Mouse (Mus musculus): ENCODE results near the gene Olfr1023. TPM values are rescaled to one million over a fixed set of nuclear protein-coding genes. Genes with fewer than 3 reads are reported as not detected.

Gene Olfr1023
- not detected for polyA plus RNA-seq (2017; shearing (Covaris generic))

DNA sequence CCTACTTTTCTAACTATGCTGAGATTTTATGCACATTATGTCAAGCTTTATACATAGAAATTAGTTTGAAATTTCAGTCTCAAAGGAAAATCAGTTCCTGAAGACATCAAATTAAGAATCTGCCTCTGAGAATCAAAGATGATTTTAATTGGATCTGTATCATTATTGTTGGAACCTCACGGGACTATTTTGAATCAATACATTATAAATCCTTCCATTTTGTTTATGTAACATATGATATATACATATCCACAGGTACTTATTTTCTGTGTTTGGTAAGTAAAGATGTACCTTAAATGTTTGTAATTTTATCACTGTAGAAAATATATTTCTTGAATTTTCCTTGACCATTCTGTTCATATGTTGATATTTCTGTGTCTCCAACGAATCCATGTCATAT is at the start of gene Olfr1023:
Gene Olfr1023, plus strand, starts transcription at position 301 of the 400 bp plus-strand sequence.

DNA sequence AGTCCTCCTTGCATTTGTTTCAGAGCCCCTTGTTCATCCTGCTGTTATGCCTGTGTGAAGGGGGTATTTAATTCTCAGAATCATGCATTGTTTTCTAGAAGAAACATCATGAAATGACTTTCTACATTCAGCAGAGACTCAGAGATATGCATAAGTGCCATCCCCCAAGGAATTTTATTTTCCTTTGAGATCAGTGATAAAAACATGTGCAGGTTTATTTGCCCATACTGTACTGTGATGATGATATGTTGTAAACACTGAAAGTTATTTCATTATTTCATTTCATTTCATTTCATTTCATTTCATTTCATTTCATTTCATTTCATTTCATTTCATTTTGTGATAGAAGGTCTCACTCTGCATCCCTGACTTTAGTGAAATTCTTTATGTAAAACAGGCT is 40.1 kb upstream of the Olfr1023 start, which contains the start of gene Olfr1019:
Gene Olfr1019, minus strand, starts transcription at position 101 of the 400 bp plus-strand sequence.

GRCm38 (mm10) chr2:85846730-85847129 is 38.7 kb upstream of the Olfr1023 start, which contains the start of gene Olfr1020:
Gene Olfr1020, plus strand, starts transcription at chr2:85847030.

GRCm38 (mm10) chr2:85868294-85868693 is 17.1 kb upstream of the Olfr1023 start, which contains the start of gene Olfr1022:
Gene Olfr1022, plus strand, starts transcription at chr2:85868594.

DNA sequence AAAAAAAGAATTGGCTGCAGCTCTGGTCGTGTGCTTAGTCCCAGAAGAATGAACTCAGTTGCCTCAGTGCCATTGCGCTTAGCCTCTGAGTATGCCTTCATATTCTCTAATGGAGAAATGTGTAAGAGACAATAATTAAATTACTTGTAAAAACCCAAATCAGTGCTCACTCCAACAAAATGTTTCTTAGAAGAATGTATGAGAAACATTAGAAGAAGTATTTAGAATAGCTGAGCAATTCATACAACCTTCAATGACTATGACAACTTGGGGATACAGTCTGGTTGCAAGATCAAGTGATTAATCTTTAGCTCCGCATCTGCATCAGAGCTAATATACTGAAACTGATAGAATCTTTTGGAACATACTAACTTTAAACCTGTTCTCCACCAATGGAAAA is 19.5 kb downstream of the Olfr1023 start, which contains the start of gene Olfr1024:
Gene Olfr1024, minus strand, starts transcription at position 101 of the 400 bp plus-strand sequence.

GRCm38 (mm10) chr2:85914893-85915292 is 29.5 kb downstream of the Olfr1023 start, which contains the start of gene Olfr1025-ps1:
Gene Olfr1025-ps1, plus strand, starts transcription at chr2:85915193.

GRCm38 (mm10) chr2:85921258-85921657 is 35.8 kb downstream of the Olfr1023 start, which contains the start of gene Olfr1026:
Gene Olfr1026, plus strand, starts transcription at chr2:85921558.

Other genes starting within 250 kb of the Olfr1023 start
- gene Olfr1002, start 234.9 kb upstream of the Olfr1023 start, polyA plus RNA-seq (2017; shearing (Covaris generic)), result not detected
- gene Olfr154, start 221.2 kb upstream of the Olfr1023 start, polyA plus RNA-seq (2017; shearing (Covaris generic)), result not detected
- gene Olfr1006, start 206.9 kb upstream of the Olfr1023 start, polyA plus RNA-seq (2017; shearing (Covaris generic)), result under 1 TPM in 1 of 2 experiments, not detected in 1; 0.22 TPM
- not detected for gene Olfr1008, start 196.2 kb upstream of the Olfr1023 start, polyA plus RNA-seq (2017; shearing (Covaris generic))
- not detected for gene Olfr1009, start 170.2 kb upstream of the Olfr1023 start, polyA plus RNA-seq (2017; shearing (Covaris generic))
- gene Olfr1012, start 122.9 kb upstream of the Olfr1023 start, polyA plus RNA-seq (2017; shearing (Covaris generic)), result not detected
- not detected for gene Olfr1013, start 118.5 kb upstream of the Olfr1023 start, polyA plus RNA-seq (2017; shearing (Covaris generic))
- gene Olfr1014, start 112.9 kb upstream of the Olfr1023 start, polyA plus RNA-seq (2017; shearing (Covaris generic)), result not detected
- under 1 TPM in 1 of 2 experiments, not detected in 1; 0.07 TPM for gene Olfr1015, start 103.6 kb upstream of the Olfr1023 start, polyA plus RNA-seq (2017; shearing (Covaris generic))
- not detected for gene Olfr1016, start 83.1 kb upstream of the Olfr1023 start, polyA plus RNA-seq (2017; shearing (Covaris generic))
- under 1 TPM in 1 of 2 experiments, not detected in 1; 0.50 TPM for gene Olfr1018, start 67.2 kb upstream of the Olfr1023 start, polyA plus RNA-seq (2017; shearing (Covaris generic))
- not detected for gene Olfr1019, start 40.2 kb upstream of the Olfr1023 start, polyA plus RNA-seq (2017; shearing (Covaris generic))
- under 1 TPM in 1 of 2 experiments, not detected in 1; 0.10 TPM for gene Olfr1020, start 38.6 kb upstream of the Olfr1023 start, polyA plus RNA-seq (2017; shearing (Covaris generic))
- not detected for gene Olfr1022, start 17.0 kb upstream of the Olfr1023 start, polyA plus RNA-seq (2017; shearing (Covaris generic))
- gene Olfr1024, start 19.4 kb downstream of the Olfr1023 start, polyA plus RNA-seq (2017; shearing (Covaris generic)), result not detected
- gene Olfr1025-ps1, start 29.6 kb downstream of the Olfr1023 start, polyA plus RNA-seq (2017; shearing (Covaris generic)), result under 1 TPM in 1 of 2 experiments, not detected in 1; 0.06 TPM
- gene Olfr1026, start 35.9 kb downstream of the Olfr1023 start, polyA plus RNA-seq (2017; shearing (Covaris generic)), result under 1 TPM in 1 of 2 experiments, not detected in 1; 0.31 TPM
- not detected for gene Olfr1028, start 64.8 kb downstream of the Olfr1023 start, polyA plus RNA-seq (2017; shearing (Covaris generic))
- under 1 TPM in 1 of 2 experiments, not detected in 1; 0.45 TPM for gene Olfr1029, start 88.3 kb downstream of the Olfr1023 start, polyA plus RNA-seq (2017; shearing (Covaris generic))
- gene Olfr1030, start 93.6 kb downstream of the Olfr1023 start, polyA plus RNA-seq (2017; shearing (Covaris generic)), result under 1 TPM in 1 of 2 experiments, not detected in 1; 1.00 TPM
- gene Olfr1031, start 104.7 kb downstream of the Olfr1023 start, polyA plus RNA-seq (2017; shearing (Covaris generic)), result not detected
- gene Olfr1032, start 119.9 kb downstream of the Olfr1023 start, polyA plus RNA-seq (2017; shearing (Covaris generic)), result not detected
- gene Olfr1033, start 135.0 kb downstream of the Olfr1023 start, polyA plus RNA-seq (2017; shearing (Covaris generic)), result 1 to 10 TPM; 1.7 to 3.3 TPM
- gene Olfr1034, start 160.2 kb downstream of the Olfr1023 start, polyA plus RNA-seq (2017; shearing (Covaris generic)), result under 1 TPM in 1 of 2 experiments, not detected in 1; 0.07 TPM
- not detected for gene Olfr1036, start 188.4 kb downstream of the Olfr1023 start, polyA plus RNA-seq (2017; shearing (Covaris generic))
- not detected for gene Olfr1037, start 201.7 kb downstream of the Olfr1023 start, polyA plus RNA-seq (2017; shearing (Covaris generic))